Mouse (Mus musculus) gastrocnemius, adult 18-20 months (tissue): Measurements from ENCODE around the gene Ifi213. TPM values are rescaled to one million over a fixed set of nuclear protein-coding genes. Genes with fewer than 3 reads are reported as not detected.
"Not testable (repeated sequence)": the region's sequence is repeated elsewhere in the genome, so short reads cannot be mapped to it uniquely, and the experiment has no call there.

Experiments
- DNase-seq: peaks from one replicate; pipeline ENCODE4 v3.0.0; 2021; ENCODE audit warnings: low spot score
- long read RNA-seq, 2 experiments: library from polyadenylated mRNA; stranded (forward); transcript quantifications; one replicate each; pipeline ENCODE4 v2.0.0; 2021
- microRNA-seq: library from miRNA; unstranded; fragments of <30 nt; microRNA quantifications from one replicate; pipeline ENCODE4 v1.2.0, GENCODE M21; 2021
- total RNA-seq, 2 experiments: library from RNA; stranded (reverse); gene quantifications; 2 replicates each; pipeline ENCODE4 v1.2.3; 2021

Gene Ifi213
- not detected for total RNA-seq
- long read RNA-seq, experiment 1 = 0 reads
- long read RNA-seq, experiment 2 = 0 reads

GRCm38 (mm10) chr1:173598838-173599494 lies at the start of gene Ifi213:
Gene Ifi213 (minus strand): TSS chr1:173599274.
- not testable (repeated sequence) for DNase-seq

GRCm38 (mm10) chr1:173645393-173645792 lies 46.3 kb upstream of the Ifi213 start:
- DNase-seq = no peak

GRCm38 (mm10) chr1:173633969-173634645 lies 35.0 kb upstream of the Ifi213 start:
- no peak for DNase-seq

- not testable (repeated sequence) for DNase-seq
Measured at GRCm38 (mm10) chr1:173630622-173631021, 31.5 kb upstream of the Ifi213 start, which contains the start of gene Ifi209. Gene Ifi209 (plus strand): TSS chr1:173630917.

- DNase-seq = no peak
Measured at GRCm38 (mm10) chr1:173626686-173627085, 27.6 kb upstream of the Ifi213 start.

- no peak for DNase-seq
Measured at GRCm38 (mm10) chr1:173624052-173624451, 25.0 kb upstream of the Ifi213 start.

- DNase-seq = peak; percentile 56
Measured at GRCm38 (mm10) chr1:173622216-173622615, 23.1 kb upstream of the Ifi213 start.

- DNase-seq = not testable (repeated sequence)
Measured at GRCm38 (mm10) chr1:173610291-173610690, 11.2 kb upstream of the Ifi213 start.

- not testable (repeated sequence) for DNase-seq
Measured at GRCm38 (mm10) chr1:173589698-173590097, 9.4 kb downstream of the Ifi213 start.

GRCm38 (mm10) chr1:173579921-173580585 lies 19.0 kb downstream of the Ifi213 start:
- DNase-seq = no peak

GRCm38 (mm10) chr1:173579079-173579478 lies 20.0 kb downstream of the Ifi213 start:
- no peak for DNase-seq

- DNase-seq = peak; percentile 32
Measured at GRCm38 (mm10) chr1:173550491-173551050, 48.5 kb downstream of the Ifi213 start.

GRCm38 (mm10) chr1:173548798-173549197 lies 50.3 kb downstream of the Ifi213 start:
- not testable (repeated sequence) for DNase-seq

GRCm38 (mm10) chr1:173535791-173536190 lies 63.3 kb downstream of the Ifi213 start, which contains the start of gene Ifi214:
Gene Ifi214 (minus strand): TSS chr1:173535957.
- DNase-seq = not testable (repeated sequence)

- no peak for DNase-seq
Measured at GRCm38 (mm10) chr1:173521452-173521851, 77.6 kb downstream of the Ifi213 start.

Small RNA genes within 50 kb of the gene (microRNA-seq; reads per million reads assigned to microRNA genes)
- gene Gm44339 = not detected
- gene Gm44481 = not detected

Other genes starting within 250 kb of the Ifi213 start
- gene Aim2, start 248.4 kb downstream of the Ifi213 start, total RNA-seq = under 1 TPM; 0.30 to 0.38 TPM
- gene Cadm3, start 231.6 kb downstream of the Ifi213 start, total RNA-seq = 1 to 10 TPM; 7.4 to 7.7 TPM
- not detected for gene Ifi206, start 108.2 kb downstream of the Ifi213 start, total RNA-seq
- gene Ifi214, start 63.3 kb downstream of the Ifi213 start, total RNA-seq = not detected
- gene Ifi209, start 31.6 kb upstream of the Ifi213 start, total RNA-seq = not detected
- under 1 TPM; 0.11 to 0.28 TPM for gene Ifi208, start 74.4 kb upstream of the Ifi213 start, total RNA-seq
- gene Ifi207, start 142.5 kb upstream of the Ifi213 start, total RNA-seq = 1 to 10 TPM; 3.7 to 6.6 TPM
- 1 to 10 TPM; 3.1 to 4.5 TPM for gene Ifi204, start 167.7 kb upstream of the Ifi213 start, total RNA-seq